Comparison of ENCODE assay signal across 16 mouse cellular contexts in the genomic region with DNA sequence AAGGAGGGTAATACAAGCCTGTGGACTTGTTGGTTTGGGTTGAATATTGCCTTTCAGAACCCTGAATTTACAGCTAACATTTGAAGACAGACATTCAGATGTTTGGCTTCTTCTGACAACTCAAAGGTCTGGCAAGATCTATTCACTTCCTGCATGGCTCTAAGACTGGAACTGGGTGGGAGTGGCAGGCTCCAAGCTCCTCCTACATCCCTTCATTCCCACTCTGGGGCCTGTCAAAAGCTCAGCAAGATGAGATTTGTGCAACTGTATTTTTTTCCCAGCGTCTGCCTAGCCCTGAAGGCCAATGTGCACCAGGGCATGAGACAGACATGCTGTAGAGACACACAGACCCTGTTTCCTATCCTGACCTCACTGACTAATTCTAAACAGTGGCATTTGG. TPM values are rescaled to one million over a fixed set of nuclear protein-coding genes. Genes with fewer than 3 reads are reported as not detected.
DNase-seq lines count a peak whose midpoint lies in the region; ATAC-seq and TF ChIP-seq lines count a peak whose summit lies in the region.
"Had no signal": no experiment of that assay in that cellular context is flagged by ENCODE, and none has a peak within 500 bp of the region (broad histone marks: within the 10 kb centered on the region; RNA-seq: fewer than 3 reads in every experiment).

No protein-coding gene starts in this region.

- no peak overlapping the region for H3K4me3 ChIP-seq in midbrain, embryonic 10.5 days
- no peak overlapping the region for H3K4me3 ChIP-seq in midbrain, embryonic 16.5 days (ENCODE audit: low read depth, low read length)
- no peak overlapping the region for H3K4me3 ChIP-seq in forebrain, embryonic 14.5 days (ENCODE audit: low read depth, low read length)
- no peak overlapping the region for H3K4me3 ChIP-seq in lung, postnatal 0 days (ENCODE audit: low read depth, low read length)
- H3K4me3 ChIP-seq: embryonic facial prominence, embryonic 13.5 days; left cerebral cortex, adult 2 months; limb, embryonic 13.5 days; neural tube, embryonic 12.5 days; stomach, embryonic 15.5 days had no signal

- H3K9me3 ChIP-seq in midbrain, embryonic 10.5 days (replicated peaks) = no peaks in the 10 kb centered on the region
- H3K9me3 ChIP-seq in midbrain, embryonic 16.5 days (replicated peaks; ENCODE audit: control insufficient read depth, low read length, poor library complexity, severe bottlenecking) = no peaks in the 10 kb centered on the region
- no peaks in the 10 kb centered on the region for H3K9me3 ChIP-seq in forebrain, embryonic 14.5 days (replicated peaks; ENCODE audit: control insufficient read depth, low read length)
- no peaks in the 10 kb centered on the region for H3K9me3 ChIP-seq in lung, postnatal 0 days (ENCODE audit: low read length)
- H3K9me3 ChIP-seq: embryonic facial prominence, embryonic 13.5 days; limb, embryonic 13.5 days; neural tube, embryonic 12.5 days; stomach, embryonic 15.5 days had no signal

- no peak for TF ChIP-seq EP300 in lung, postnatal 0 days (IDR thresholded peaks at IDR 0.05)

- H3K4me1 ChIP-seq in midbrain, embryonic 10.5 days = peaks cover 72% of the 10 kb centered on the region
- H3K4me1 ChIP-seq in midbrain, embryonic 16.5 days (ENCODE audit: control insufficient read depth, insufficient read depth, low read length) = peaks cover 32% of the 10 kb centered on the region
- H3K4me1 ChIP-seq in forebrain, embryonic 14.5 days (ENCODE audit: control insufficient read depth, insufficient read depth, low read length) = peaks cover 63% of the 10 kb centered on the region
- no peaks in the 10 kb centered on the region for H3K4me1 ChIP-seq in lung, postnatal 0 days (ENCODE audit: insufficient read depth, low read depth, low read length)

- WGBS in midbrain, embryonic 10.5 days = 73% methylated on average over 1 of the region's 1 CpGs
- WGBS in midbrain, embryonic 16.5 days = 25% methylated on average over 1 of the region's 1 CpGs
- WGBS in forebrain, embryonic 14.5 days = 18% methylated on average over 1 of the region's 1 CpGs
- 43% methylated on average over 1 of the region's 1 CpGs for WGBS in lung, postnatal 0 days

- H3K27ac ChIP-seq in midbrain, embryonic 10.5 days (replicated peaks) = peak overlapping the region; percentile 88
- H3K27ac ChIP-seq in midbrain, embryonic 16.5 days (ENCODE audit: low read length) = no peak overlapping the region
- H3K27ac ChIP-seq in forebrain, embryonic 14.5 days (ENCODE audit: low read depth, low read length) = peak overlapping the region; percentile 91; the same call in 1 of the 2 replicates
- no peak overlapping the region for H3K27ac ChIP-seq in lung, postnatal 0 days (ENCODE audit: low read length)
- H3K27ac ChIP-seq: embryonic facial prominence, embryonic 13.5 days; left cerebral cortex, adult 2 months; limb, embryonic 13.5 days; neural tube, embryonic 12.5 days; stomach, embryonic 15.5 days had no signal

- intact Hi-C loops in heart, postnatal 25 days (cut with DNase I) = no loop called here

- no peak for TF ChIP-seq CTCF in lung, postnatal 0 days (IDR thresholded peaks at IDR 0.05)

- no peak for ATAC-seq in midbrain, embryonic 16.5 days
- no peak for ATAC-seq in forebrain, embryonic 14.5 days
- peak; percentile 71 for ATAC-seq in lung, postnatal 0 days

- no peaks in the 10 kb centered on the region; the same call in 1 of the 2 replicates for H3K27me3 ChIP-seq in midbrain, embryonic 10.5 days (ENCODE audit: low read depth, poor library complexity, severe bottlenecking)
- H3K27me3 ChIP-seq in midbrain, embryonic 16.5 days (ENCODE audit: control insufficient read depth, insufficient read depth, low read depth, low read length) = no peaks in the 10 kb centered on the region
- no peaks in the 10 kb centered on the region for H3K27me3 ChIP-seq in forebrain, embryonic 14.5 days (replicated peaks; ENCODE audit: control insufficient read depth, insufficient read depth, low read length)
- no peaks in the 10 kb centered on the region for H3K27me3 ChIP-seq in lung, postnatal 0 days (replicated peaks; ENCODE audit: insufficient read depth, low read length)
- H3K27me3 ChIP-seq: embryonic facial prominence, embryonic 13.5 days; limb, embryonic 13.5 days; neural tube, embryonic 12.5 days; stomach, embryonic 15.5 days had no signal

- DNase-seq in heart, adult 11 months = peak; percentile 92
- DNase-seq in heart, postnatal 25 days (ENCODE audit: low spot score) = no peak
- DNase-seq in midbrain, embryonic 10.5 days (ENCODE audit: low spot score) = no peak
- DNase-seq in forebrain, embryonic 14.5 days (ENCODE audit: low spot score) = no peak
- DNase-seq in lung, postnatal 0 days (ENCODE audit: low spot score) = peak; percentile 76
- DNase-seq in spleen, postnatal 36 days (ENCODE audit: low spot score in 2 of 2) = no peak
- DNase-seq in cerebellum, adult 11 months = no peak
- DNase-seq: gastrocnemius, postnatal 10 days; kidney, adult 8-10 months had no signal

- H3K36me3 ChIP-seq in midbrain, embryonic 10.5 days = peaks cover 5% of the 10 kb centered on the region
- H3K36me3 ChIP-seq in midbrain, embryonic 16.5 days (ENCODE audit: control insufficient read depth, insufficient read depth, low read length) = no peaks in the 10 kb centered on the region
- H3K36me3 ChIP-seq in forebrain, embryonic 14.5 days (ENCODE audit: control insufficient read depth, insufficient read depth, low read length) = 0 out of 2 replicates have a peak, but pooled peaks cover 3% of the 10 kb centered on the region
- H3K36me3 ChIP-seq in lung, postnatal 0 days (ENCODE audit: insufficient read depth, low read length) = no peaks in the 10 kb centered on the region
- H3K36me3 ChIP-seq: embryonic facial prominence, embryonic 13.5 days; limb, embryonic 13.5 days; neural tube, embryonic 12.5 days; stomach, embryonic 15.5 days had no signal

- no peak overlapping the region for H3K4me2 ChIP-seq in midbrain, embryonic 16.5 days (ENCODE audit: low read length)
- H3K4me2 ChIP-seq in forebrain, embryonic 14.5 days (ENCODE audit: low read length) = no peak overlapping the region
- no peak overlapping the region for H3K4me2 ChIP-seq in lung, postnatal 0 days (replicated peaks; ENCODE audit: low read depth, low read length)
- H3K4me2 ChIP-seq: embryonic facial prominence, embryonic 13.5 days; limb, embryonic 13.5 days; neural tube, embryonic 12.5 days; stomach, embryonic 15.5 days had no signal

- no peak overlapping the region for H3K9ac ChIP-seq in midbrain, embryonic 16.5 days (ENCODE audit: low read depth, low read length)
- no peak overlapping the region for H3K9ac ChIP-seq in forebrain, embryonic 14.5 days (ENCODE audit: low read length)
- H3K9ac ChIP-seq in lung, postnatal 0 days (replicated peaks; ENCODE audit: low read depth) = no peak overlapping the region
- H3K9ac ChIP-seq: embryonic facial prominence, embryonic 13.5 days; limb, embryonic 13.5 days; neural tube, embryonic 12.5 days; stomach, embryonic 15.5 days had no signal

RNA-seq across cellular contexts. Expression of gene Scrn1, which starts 10.5 kb away (rescaled TPM):
- 10 to 100 TPM in 1 of 2 experiments, 1 to 10 TPM in 1; 9.2 to 12.0 TPM for total RNA-seq in heart, postnatal 25 days (2021)
- polyA plus RNA-seq in midbrain, embryonic 10.5 days (2016; fragmentation: Nextera tagmentation; extraction: Ambion mirVana) = 47.7 and 66.6 TPM in 2 replicates
- polyA plus RNA-seq in midbrain, embryonic 16.5 days (2015; fragmentation: Nextera tagmentation; extraction: Ambion mirVana) = 125 and 130 TPM in 2 replicates
- 125 and 134 TPM in 2 replicates for polyA plus RNA-seq in forebrain, embryonic 14.5 days (2014; fragmentation: Nextera tagmentation; extraction: Ambion mirVana)
- polyA plus RNA-seq in lung, postnatal 0 days (2015; fragmentation: Nextera tagmentation; extraction: Ambion mirVana) = 2.8 TPM in 2 replicates
- total RNA-seq: common myeloid progenitor, adult 5-6 weeks had no signal

RNA-seq across cellular contexts. Expression of gene Plekha8, which starts 39.1 kb away (rescaled TPM):
- total RNA-seq in heart, postnatal 25 days (2021) = 10 to 100 TPM; 10.6 TPM
- polyA plus RNA-seq in midbrain, embryonic 10.5 days (2016; fragmentation: Nextera tagmentation; extraction: Ambion mirVana) = 16.2 and 16.5 TPM in 2 replicates
- polyA plus RNA-seq in midbrain, embryonic 16.5 days (2015; fragmentation: Nextera tagmentation; extraction: Ambion mirVana) = 8.3 and 9.5 TPM in 2 replicates
- 11.8 and 13.0 TPM in 2 replicates for polyA plus RNA-seq in forebrain, embryonic 14.5 days (2014; fragmentation: Nextera tagmentation; extraction: Ambion mirVana)
- polyA plus RNA-seq in lung, postnatal 0 days (2015; fragmentation: Nextera tagmentation; extraction: Ambion mirVana) = 4.0 and 4.7 TPM in 2 replicates

RNA-seq across cellular contexts. Expression of gene Fkbp14, which starts 41.3 kb away (rescaled TPM):
- 10 to 100 TPM in 1 of 2 experiments, 1 to 10 TPM in 1; 8.2 to 10.4 TPM for total RNA-seq in heart, postnatal 25 days (2021)
- 13.0 and 14.2 TPM in 2 replicates for polyA plus RNA-seq in midbrain, embryonic 10.5 days (2016; fragmentation: Nextera tagmentation; extraction: Ambion mirVana)
- 7.1 and 8.1 TPM in 2 replicates for polyA plus RNA-seq in midbrain, embryonic 16.5 days (2015; fragmentation: Nextera tagmentation; extraction: Ambion mirVana)
- 9.0 and 10.7 TPM in 2 replicates for polyA plus RNA-seq in forebrain, embryonic 14.5 days (2014; fragmentation: Nextera tagmentation; extraction: Ambion mirVana)
- 13.6 and 16.1 TPM in 2 replicates for polyA plus RNA-seq in lung, postnatal 0 days (2015; fragmentation: Nextera tagmentation; extraction: Ambion mirVana)

Comparison
In these comparisons a context has a peak if more than half of its experiments do, and no peak if none do; other contexts are left out.
1. DNase-seq: peak in heart, adult 11 months (single experiment) and lung, postnatal 0 days (single experiment); none in heart, postnatal 25 days (single experiment), midbrain, embryonic 10.5 days (single experiment), forebrain, embryonic 14.5 days (single experiment), spleen, postnatal 36 days (0 of 2) and cerebellum, adult 11 months (single experiment).
2. H3K27ac ChIP-seq: peak in midbrain, embryonic 10.5 days (single experiment) and forebrain, embryonic 14.5 days (single experiment); none in midbrain, embryonic 16.5 days (single experiment) and lung, postnatal 0 days (single experiment).
3. RNA of gene Scrn1, which starts 10.5 kb away (polyA plus RNA-seq): 125 to 134 TPM in forebrain, embryonic 14.5 days, 125 to 130 TPM in midbrain, embryonic 16.5 days and 47.7 to 66.6 TPM in midbrain, embryonic 10.5 days; 2.8 TPM in lung, postnatal 0 days; every median in the first group is over 10 times any median in the second.